Mouse (Mus musculus) urinary bladder, adult 18-20 months (tissue): ENCODE results near the gene Fars2.
"Not testable (repeated sequence)": the region's sequence is repeated elsewhere in the genome, so short reads cannot be mapped to it uniquely, and the experiment has no call there.

ENCODE experiments used
- DNase-seq, 2 experiments: peaks; one replicate each; pipeline ENCODE4 v3.0.0; 2022; ENCODE audit warnings: low spot score in 2 of 2, mixed read lengths in 2 of 2

Gene Fars2

DNA sequence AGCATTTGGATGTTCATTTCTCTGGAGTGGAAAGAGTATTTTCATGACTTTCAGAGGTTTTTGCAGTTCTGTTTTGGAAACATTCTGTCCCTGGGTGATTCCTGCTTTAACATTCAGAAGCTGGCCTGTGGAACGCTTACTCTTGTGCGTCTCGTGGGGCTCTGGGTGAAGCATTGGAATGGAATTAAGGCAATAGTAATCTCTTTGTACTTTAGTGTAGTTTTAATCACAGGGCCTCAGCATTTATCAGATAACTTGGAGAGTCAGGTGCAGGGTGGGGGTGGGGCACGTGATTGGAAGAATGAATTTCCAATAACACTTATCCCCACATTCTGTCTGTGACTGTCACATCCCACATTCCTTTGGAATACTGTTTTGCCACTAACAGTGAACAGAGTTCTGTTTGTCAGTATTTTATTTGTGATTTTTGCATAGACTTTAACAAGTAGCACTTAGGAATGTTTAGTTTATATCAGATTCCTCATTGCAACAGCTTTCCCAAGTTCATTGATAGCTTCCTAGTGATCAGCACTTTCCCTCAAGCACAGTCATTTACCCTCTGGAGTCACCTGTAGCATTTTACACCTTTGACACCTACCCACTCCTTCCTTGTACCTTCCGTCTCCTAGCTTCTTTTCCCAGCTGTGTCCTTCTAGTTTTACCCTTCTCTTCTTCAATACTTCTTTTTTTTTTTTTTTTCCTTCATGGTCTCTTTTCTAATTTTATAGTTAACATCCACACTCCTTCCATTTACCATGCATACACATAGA is 23.2 kb downstream of the Fars2 start:
- DNase-seq = no peak

DNA sequence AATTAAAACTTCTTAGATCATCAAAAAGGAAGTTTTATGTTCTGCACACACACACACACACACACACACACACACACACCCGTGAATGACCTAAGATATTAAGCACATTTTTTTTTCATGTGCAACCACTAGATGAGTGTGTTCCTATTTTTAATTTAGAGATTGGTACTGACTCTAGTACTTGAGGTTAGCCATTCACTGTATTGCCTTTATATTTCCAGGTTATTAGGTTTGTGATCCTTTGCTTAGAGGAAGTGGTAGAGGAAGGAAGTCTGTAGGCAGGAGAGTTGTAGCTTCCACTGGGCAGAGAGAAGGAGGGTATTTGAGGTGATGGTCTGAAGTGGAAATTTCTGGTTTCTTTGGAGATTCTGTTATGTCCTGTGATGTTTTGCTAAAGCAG is 28.4 kb downstream of the Fars2 start:
- DNase-seq = no peak

DNA sequence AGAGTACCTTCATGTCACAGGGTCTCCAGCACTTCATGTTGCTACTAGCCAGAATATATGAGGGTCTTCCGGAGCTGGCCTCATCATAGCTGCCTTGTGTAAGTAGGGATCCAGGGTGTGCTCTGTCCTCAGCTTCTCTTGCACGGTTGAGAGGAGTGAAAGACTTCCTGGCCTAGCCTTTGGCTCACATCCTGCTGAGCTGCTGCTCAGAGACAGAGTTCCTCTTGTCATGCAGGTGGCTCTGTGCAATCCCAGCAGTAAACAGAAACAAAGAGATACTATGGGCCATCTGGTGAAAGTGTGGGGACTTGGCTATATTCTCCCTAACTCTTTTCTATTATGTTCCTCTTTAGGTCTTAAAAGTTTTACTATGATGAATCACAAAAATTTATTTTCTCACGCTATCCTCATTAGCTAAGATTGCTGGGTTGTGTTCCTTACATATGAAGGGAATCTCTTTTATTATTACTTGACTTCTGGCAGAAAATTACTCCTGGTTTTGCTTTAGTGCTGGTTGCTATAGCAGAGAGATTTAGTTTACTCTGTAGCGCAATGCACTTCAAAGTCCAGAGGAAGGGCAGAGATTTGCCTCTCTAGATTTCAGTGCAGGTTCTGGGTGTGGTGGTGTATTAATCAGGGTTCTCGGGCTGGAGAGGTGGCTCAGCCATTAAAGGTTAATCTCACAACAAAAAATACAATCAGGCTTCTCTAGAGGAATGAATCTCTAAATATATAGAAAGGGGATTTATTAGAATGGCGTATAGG is 32.1 kb downstream of the Fars2 start:
- DNase-seq = no peak

DNA sequence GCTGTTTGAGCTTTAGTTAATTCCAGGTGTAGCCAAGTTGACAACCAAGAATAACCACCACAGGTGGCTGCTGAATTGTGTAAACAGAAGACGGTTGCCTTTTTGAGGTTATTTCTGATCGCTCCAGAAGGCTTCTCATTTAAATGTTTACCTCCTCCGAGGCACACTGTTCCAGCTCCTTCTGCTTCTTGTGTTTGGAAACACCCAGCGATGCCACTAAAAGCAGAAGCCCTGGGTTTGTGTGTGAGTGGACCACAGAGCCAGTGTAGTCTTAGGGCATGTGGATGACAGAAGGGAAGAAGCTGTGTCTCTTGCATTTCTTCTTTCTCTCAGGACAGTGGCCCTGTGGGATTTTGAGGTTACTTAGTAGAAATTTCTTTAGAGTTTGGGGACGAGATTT is 33.1 kb downstream of the Fars2 start:
- DNase-seq = no peak

DNA sequence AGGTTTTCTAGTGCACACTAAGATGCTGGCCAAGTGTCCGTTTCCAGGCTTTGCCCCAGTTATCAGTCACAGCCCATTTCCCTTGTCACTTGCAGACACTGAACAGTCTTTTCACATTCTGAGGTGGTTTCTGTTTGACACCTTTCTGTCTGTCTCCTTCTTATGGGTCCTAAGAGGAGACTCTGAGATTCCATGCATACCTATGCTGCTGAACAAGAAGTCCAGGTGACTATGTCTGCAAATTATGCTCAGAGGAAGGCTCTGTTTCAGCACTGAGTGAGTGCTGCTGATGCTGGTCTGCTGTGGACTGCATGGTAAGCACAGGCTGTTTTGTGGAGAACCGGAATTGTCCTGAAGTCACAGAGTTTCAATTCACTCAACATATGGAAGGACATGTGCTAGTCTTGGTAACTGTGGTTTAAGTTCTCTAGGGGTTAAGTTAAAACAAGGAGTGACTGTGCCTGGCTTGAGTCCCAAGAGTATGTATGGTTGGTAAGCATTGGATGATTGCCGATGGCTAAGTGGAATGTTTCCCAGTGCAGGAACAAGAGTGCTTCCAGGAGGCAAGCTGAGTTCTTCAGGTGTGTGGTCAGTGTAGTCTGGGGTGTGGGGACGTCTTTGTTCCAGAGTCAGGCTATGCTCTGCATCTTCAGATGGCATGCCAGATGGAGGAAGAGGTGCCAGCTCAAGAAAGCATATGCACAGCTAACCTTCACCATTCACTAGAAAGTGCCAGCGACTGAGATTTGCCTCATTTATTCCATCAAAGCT is 35.7 kb downstream of the Fars2 start:
- DNase-seq = no peak

DNA sequence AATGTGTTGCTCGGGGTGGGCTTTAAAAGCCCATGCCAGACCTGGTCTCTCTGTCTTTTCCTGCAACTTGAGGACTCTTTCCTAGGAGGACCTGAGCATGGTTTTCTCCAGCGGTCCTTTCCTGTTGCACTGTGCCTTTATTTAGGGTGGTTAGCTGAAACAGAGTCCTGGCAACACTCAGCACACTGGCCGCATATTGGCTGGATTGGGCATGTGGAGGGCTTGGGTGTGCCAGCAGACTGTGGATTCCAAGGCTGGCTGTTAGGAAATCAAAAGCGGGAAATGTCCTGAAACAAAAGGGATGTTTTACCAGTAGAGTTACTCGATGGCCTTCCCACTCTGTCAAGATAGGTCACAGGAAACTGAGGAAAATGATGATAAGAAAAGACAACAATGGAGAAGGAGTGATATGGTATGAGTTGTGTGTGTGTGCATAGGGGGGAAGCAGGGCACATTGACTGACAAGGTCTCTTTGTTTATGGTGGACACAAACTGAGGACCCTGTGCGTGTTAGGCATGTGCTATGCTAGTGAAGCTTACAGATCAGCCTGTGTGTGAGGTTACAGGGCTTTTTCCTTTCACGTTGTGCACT is 39.2 kb downstream of the Fars2 start:
- no peak for DNase-seq

DNA sequence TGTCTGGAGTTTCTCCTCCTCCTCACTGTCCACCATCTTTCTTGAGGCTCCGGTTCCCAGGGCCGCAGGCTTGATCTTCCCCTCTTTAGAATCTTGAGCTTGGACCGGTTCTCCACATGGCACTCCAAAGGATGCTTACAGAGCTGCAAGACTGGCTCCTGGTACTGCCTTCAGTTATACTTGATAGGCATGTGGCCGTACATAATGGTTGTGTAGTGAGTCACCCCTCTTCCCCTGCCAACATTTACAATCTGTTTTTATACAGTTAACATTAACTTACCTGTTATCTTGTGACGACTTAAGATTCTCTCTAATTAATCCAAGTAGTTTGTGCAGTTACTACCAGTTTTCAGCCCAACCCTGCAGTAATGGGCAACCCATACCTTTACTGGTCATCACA is 46.2 kb downstream of the Fars2 start:
- no peak for DNase-seq

DNA sequence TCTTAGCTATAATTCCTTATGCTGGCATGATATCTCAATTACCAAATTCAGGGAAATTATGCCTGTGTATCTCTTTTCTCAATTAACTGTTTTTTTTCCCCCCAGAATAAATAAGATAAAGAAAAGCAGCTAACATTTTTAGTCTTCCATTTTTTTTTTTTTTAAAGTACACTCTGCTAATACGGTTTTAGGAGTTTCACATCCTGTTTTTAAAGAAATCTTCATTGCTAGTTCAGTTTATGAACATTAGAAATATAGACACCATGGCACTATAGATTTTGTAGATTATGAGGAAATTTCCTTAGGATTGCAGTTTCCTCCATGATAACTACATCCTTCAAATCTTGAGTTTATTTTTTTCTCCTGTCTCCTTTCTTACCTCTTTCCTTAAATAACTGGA is 46.7 kb downstream of the Fars2 start:
- DNase-seq = no peak

DNA sequence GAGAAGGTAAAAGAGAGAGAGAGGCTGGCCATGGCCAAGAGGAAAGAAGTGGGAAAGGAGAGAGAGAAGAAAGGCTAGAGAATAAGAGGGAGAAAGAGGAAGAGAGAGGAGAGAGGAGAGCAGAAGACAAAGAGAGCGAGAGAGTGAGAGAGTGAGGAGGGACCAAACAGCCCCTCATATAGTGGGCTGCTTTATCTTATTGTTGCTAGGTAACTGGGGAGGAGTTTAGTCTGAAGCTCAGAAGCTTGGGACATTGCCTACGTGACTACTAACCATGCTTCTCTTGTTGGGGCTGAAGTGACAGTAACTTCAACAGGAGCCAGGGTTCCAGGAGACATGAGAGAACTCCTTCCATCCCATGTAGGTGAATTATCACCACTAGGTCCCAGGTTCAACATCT is 55.8 kb downstream of the Fars2 start:
- DNase-seq = not testable (repeated sequence)

DNA sequence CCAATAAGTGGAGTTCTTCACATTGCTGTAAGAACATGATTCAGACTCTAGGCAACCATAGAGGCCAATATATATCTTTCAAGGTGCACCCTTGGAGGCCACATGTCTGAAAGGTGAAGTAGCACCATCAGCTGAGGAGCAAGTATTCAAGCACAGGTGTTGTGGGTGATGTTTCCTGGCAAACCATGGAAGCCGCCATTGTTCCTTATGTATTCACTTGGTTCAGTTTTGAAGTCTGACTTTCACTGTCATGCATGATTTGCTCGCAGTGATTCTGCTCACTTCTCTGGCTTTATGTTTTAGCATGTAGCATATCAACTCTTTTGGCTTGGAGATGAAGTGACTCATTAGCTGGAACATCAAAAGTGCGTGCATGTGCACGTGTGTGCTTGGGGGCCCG is 56.9 kb downstream of the Fars2 start:
- no peak for DNase-seq

DNA sequence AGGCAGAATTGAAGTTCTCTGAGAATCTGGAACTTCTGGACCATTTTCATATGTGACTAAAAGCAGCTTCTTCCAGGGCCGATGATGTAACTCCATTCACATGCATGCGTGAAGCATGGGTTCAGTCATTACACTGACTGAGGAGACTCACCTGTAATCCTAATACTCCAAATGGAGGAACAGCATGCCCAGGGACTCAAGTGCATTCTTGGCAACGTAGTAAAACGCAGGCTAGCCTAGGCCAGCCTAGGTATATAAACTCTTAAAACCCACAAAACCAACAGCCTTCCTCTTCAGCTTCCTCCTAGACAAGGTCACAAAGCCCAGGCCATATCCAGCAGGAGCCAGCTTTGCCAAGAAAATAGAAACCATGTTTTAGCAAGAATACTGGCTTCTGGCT is 57.6 kb downstream of the Fars2 start:
- no peak for DNase-seq

DNA sequence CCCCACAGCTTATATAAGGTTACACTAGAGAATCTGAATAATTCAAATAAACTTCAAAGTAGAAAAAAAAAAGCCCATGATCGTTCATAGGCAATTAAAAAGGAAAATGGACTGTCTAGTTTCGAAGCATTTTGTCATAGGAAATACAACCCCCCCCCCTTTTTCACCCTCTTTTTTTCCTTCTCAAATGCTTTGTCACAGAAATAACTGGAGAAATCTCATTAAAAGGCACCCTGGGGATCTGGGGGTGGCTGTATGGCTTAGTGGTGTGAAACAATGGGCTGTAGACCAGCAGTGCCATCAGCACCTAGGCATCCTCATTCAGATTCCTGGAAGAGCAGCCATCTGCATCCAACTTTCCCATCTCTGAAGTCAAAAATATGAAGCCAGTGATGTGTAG is 64.0 kb downstream of the Fars2 start:
- DNase-seq = no peak

DNA sequence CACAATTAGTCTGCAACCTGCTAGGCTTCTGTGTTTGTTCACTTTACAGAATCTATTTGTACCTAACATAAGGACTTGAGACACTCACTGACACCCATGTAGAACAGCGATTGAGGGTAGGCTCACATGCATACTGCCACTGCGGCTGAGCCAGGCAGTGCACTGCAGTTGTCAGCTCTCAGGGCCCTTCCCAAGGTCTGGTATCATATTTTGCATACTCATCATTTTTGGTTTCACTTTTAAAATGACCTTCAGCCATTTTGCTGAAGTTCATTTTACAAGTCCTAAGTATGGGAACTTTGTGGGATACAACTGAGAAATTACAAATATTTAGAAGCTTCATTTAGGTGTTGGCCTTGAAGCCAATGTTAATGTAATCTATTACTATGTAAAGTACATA is 73.4 kb downstream of the Fars2 start:
- DNase-seq = no peak

DNA sequence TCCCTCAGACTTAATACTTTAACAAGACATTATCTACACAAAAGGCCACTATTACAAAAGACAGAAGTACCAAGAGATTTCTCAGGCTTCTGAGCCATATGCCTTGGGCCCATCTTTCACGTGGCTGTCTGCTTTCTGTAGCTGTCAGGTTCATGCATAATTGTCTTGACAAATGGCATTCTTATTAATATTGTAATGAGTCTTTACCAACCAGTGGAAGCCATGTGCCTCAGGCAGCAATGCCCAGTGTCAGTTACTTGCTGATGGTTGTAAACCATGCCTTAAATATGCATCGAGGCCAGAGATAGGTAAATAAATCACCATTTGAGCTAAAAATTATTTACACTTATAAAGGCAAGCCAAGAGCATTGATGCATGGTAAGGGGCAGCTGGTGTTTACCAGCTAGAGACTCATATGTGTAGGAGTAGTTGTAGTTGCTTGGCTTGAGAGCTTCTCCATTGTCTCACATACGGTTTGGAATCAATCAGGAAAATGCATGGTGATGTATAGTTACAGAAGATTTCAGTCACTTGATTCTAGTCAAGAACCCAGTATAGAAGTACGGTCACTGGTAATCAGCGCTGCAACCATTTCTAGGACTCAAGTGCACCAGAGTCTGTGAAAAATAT is 76.4 kb downstream of the Fars2 start:
- no peak for DNase-seq

DNA sequence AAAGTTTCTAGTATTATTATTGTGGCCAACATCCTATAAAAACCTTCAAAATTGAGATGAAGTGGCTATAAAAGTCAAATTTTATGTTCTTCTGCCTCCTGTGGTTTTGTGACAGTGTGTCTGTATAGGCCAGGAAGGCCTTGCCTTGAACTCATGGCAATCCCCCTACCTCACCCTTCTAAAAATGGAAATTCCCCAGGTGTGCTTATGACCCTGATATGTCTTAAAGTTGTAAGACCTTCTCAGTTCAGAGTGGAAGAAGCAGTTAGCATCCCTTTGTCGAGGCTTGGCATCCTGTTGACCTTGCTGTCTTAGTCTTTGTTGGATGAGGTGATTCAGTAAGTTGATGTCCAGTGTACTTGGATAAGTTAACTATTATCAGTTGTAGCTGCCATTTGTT is 82.1 kb downstream of the Fars2 start:
- no peak for DNase-seq

DNA sequence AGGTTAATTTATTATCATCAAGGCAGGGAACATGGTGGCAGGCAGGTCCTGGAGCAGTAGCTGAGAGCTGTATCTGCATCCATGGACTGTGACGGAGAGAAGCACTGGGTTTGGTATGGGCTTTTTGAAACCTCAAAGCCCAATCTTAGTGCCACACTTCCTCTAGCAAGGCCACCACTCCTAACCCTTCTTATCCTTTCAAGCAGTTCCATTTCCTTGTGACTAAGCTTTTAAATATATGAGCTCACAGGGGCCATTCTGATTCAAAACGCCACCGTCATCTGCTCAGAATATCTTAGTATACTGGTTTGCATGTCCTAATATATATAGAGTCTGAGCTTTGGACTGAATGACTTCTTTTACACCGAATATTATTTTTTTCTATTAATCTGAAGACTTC is 83.2 kb downstream of the Fars2 start:
- DNase-seq = no peak

DNA sequence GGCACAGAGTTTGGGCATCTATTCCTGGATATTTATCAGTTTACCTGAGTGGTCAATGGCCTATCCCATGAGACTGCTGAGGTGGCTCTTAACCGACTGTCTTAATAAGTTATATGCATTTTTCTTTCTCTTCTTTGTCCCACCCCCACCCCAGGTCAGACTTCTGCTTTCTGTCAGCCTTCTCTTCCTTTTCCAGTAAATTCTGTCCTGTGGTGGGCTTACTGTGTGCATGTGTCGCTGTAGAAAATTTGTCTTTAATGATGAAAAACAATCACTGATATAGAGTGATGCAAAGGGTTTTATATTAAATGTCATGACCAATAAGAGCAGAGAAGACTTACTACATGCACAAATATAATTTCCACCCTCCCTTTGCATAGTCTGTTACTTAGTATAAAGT is 85.3 kb downstream of the Fars2 start:
- no peak for DNase-seq

DNA sequence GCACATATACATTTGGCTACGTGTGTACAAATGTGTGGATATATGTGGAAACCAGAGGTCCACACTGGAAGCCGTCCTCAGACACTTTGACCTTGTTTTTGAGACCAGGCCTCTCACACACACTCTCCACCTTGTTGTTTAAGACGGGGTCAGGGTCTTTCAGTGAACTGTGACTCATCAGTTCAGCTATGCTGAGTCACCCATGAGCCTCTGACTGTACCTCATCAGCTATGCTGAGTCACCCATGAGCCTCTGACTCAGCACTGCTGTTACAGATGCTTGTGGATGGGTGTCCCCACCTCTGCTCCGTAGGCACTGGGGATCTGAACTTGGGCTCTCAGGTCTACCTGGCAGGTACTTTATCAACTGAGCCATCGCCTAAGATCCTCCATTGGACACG is 85.8 kb downstream of the Fars2 start:
- no peak for DNase-seq

DNA sequence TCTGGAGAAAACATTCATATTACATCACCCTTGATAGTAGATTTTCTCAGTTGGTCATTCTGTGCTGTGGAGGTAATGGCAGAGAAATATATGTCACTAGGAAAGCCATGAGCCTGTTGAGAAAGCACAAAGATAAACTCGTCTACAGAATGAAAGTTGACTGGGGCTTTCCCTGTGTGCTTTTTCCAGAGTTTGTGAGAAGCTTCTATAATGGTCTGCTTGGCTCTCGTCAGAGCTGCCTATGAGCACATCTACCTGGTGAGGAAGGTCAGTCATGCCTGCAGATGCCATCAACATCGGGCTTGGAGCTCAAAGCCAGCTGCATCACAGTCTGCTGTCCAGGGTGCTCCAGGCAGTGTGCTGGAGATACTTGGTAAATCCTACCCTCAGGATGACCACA is 87.1 kb downstream of the Fars2 start:
- no peak for DNase-seq

DNA sequence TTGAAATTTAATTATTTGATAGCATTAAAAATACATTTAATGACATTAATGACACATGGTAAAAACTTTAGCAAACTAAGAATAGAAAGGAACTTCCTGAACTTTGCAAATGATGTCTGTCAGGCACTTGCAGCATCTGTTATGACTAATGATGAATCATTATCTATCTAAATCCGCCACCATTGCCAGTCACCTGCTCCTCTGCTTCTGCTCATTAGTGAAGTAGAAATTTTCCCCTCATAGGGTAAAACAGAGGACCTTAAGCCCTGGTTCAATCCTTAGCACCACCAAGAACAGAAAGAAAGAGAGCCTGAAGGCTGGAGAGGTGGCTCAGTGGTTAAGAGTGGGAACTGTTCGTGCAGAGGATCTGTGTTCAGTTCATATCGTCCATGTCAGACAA is 93.8 kb downstream of the Fars2 start:
- DNase-seq = no peak

DNA sequence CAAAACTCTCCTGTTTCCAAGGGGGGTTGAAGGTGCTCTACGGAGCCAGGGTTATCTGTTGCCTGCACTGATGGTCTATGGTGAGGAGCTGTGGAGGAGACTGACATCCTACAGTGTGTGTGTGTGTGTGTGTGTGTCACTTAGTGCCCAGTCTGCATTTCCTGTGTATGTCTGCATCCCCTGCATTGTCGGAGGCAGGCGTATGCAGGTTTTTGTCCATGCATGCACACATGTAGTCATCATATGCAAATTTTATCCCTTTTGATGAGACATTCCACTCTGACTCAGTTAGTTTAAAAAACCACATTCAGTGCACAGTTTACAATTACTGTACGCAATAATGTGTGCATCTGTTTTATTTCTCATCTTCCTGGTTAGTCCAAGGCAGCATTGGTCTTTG is 96.8 kb downstream of the Fars2 start:
- no peak for DNase-seq

DNA sequence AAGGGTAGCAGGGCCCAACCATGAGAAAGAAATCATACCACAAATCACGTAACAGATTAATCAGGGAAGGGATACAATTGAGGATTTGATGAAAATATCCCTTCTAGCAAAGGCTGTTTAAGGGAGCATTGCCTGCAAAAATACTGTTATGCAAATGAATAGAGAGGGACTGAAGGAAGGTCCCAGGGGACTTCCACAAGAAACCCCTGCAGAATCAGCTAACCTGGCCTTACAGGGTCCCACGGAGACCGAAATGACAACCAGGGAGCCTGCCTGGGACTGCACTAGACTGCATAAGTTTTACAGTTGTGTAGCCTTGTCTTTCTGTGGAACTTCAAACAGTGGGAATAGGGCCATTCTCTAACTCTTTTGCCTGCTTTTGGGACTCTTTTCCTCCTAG is 98.8 kb downstream of the Fars2 start:
- DNase-seq = no peak
